ENCODE assay signal across 8 mouse cellular contexts in the genomic region with DNA sequence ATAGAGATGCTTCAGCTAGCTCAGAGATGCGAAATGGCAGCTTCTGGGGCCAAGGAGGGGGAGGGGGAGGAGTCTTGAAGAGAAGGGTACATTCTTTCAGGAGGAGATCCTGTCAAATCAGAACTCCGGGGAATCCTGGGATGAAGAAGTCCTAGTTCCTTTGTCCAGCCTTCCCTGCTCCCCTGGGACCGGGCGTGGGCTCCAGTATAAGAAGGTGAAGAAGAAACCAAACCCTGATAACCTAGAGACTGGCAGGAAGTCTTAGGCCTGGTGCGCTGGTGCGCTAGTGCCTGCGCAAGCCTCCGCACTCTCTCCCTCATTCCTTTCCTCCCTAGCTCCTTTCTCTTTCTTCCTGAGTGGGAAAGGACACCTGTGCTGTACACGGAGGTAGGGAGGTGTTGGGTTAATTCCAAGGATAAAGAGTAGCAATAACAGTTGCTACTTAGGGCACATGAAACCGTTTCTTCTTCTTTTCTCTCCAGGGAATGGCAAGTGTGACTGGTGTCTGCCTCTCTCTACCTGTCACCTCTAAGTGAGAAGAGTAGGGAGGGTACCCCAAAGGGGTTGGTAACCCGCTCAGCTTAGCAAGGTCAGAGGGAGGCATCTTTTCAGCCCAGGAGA. TPM values are rescaled to one million over a fixed set of nuclear protein-coding genes. Genes with fewer than 3 reads are reported as not detected.
DNase-seq lines count a peak whose midpoint lies in the region; ATAC-seq and TF ChIP-seq lines count a peak whose summit lies in the region.

No protein-coding gene starts in this region.

- H3K36me3 ChIP-seq in heart, adult 2 months (ENCODE audit: control insufficient read depth, insufficient read depth, low read length): no peaks in the 10 kb centered on the region
- peaks cover 48% of the 10 kb centered on the region for H3K36me3 ChIP-seq in G1E (replicated peaks)
- H3K36me3 ChIP-seq in heart, embryonic 15.5 days: peaks cover 21% of the 10 kb centered on the region; the same call in 1 of the 2 replicates
- H3K36me3 ChIP-seq in lung, postnatal 0 days (ENCODE audit: insufficient read depth, low read length): peaks cover 8% of the 10 kb centered on the region; the same call in 1 of the 2 replicates

- WGBS in heart, adult 2 months: 43% methylated on average over 11 of the region's 11 CpGs
- 29% methylated on average over 11 of the region's 11 CpGs for whole genome bisulfite sequencing in heart, embryonic 15.5 days
- 22% methylated on average over 11 of the region's 11 CpGs for WGBS in lung, postnatal 0 days

- intact Hi-C loops in heart, adult 2 months (cut with DNase I): no loop called here

- TF ChIP-seq CTCF in heart, adult 2 months (IDR thresholded peaks at IDR 0.05): no peak
- no peak for TF ChIP-seq CTCF in G1E (IDR thresholded peaks at IDR 0.05; ENCODE audit: low read depth, low read length)
- no peak for TF ChIP-seq CTCF in lung, postnatal 0 days (IDR thresholded peaks at IDR 0.05)

- 0 out of 2 replicates have a peak, but pooled peaks have one; percentile 17 for TF ChIP-seq POLR2A in heart, adult 2 months (IDR thresholded peaks at IDR 0.05; ENCODE audit: insufficient read depth, low read depth, low read length)

- H3K79me2 ChIP-seq in heart, adult 2 months (replicated peaks; ENCODE audit: control insufficient read depth, insufficient read depth, low read length): no peaks in the 10 kb centered on the region

- no peaks in the 10 kb centered on the region for H3K9me3 ChIP-seq in G1E (replicated peaks)
- no peaks in the 10 kb centered on the region for H3K9me3 ChIP-seq in heart, embryonic 15.5 days (replicated peaks)
- H3K9me3 ChIP-seq in lung, postnatal 0 days (ENCODE audit: low read length): no peaks in the 10 kb centered on the region

- TF ChIP-seq EP300 in heart, adult 2 months (IDR thresholded peaks at IDR 0.05; ENCODE audit: insufficient read depth, low read depth, low read length): no peak
- no peak for TF ChIP-seq EP300 in lung, postnatal 0 days (IDR thresholded peaks at IDR 0.05)

- peaks cover 1% of the 10 kb centered on the region; the same call in 1 of the 2 replicates for H3K4me1 ChIP-seq in heart, adult 2 months (ENCODE audit: control insufficient read depth, insufficient read depth, low read length)
- peaks cover 39% of the 10 kb centered on the region for H3K4me1 ChIP-seq in G1E (ENCODE audit: insufficient read depth, low read depth, low read length)
- H3K4me1 ChIP-seq in heart, embryonic 15.5 days (replicated peaks): peaks cover 15% of the 10 kb centered on the region
- H3K4me1 ChIP-seq in lung, postnatal 0 days (ENCODE audit: insufficient read depth, low read depth, low read length): peaks cover 6% of the 10 kb centered on the region; the same call in 1 of the 2 replicates

- no peak for ATAC-seq in G1E (ENCODE audit: extremely low read depth, insufficient number of reproducible peaks, low FRiP score, poor library complexity, severe bottlenecking)
- no peak for ATAC-seq in heart, embryonic 15.5 days (replicated peaks; ENCODE audit: insufficient number of reproducible peaks, insufficient read depth, low FRiP score, low read depth)
- ATAC-seq in lung, postnatal 0 days: no peak

- H3K9ac ChIP-seq in heart, adult 2 months (ENCODE audit: low read depth, low read length): peak overlapping the region; percentile 81
- H3K9ac ChIP-seq in heart, embryonic 15.5 days: peak overlapping the region; percentile 87
- H3K9ac ChIP-seq in lung, postnatal 0 days (replicated peaks; ENCODE audit: low read depth): peak overlapping the region; percentile 79

- H3K27me3 ChIP-seq in heart, adult 2 months (ENCODE audit: control insufficient read depth, insufficient read depth, low read length): no peaks in the 10 kb centered on the region
- no peaks in the 10 kb centered on the region for H3K27me3 ChIP-seq in G1E (ENCODE audit: insufficient read depth, low read length)
- H3K27me3 ChIP-seq in heart, embryonic 15.5 days: no peaks in the 10 kb centered on the region
- H3K27me3 ChIP-seq in lung, postnatal 0 days (replicated peaks; ENCODE audit: insufficient read depth, low read length): no peaks in the 10 kb centered on the region

- H3K27ac ChIP-seq in heart, adult 2 months: peak overlapping the region; percentile 95
- H3K27ac ChIP-seq in heart, embryonic 15.5 days: peak overlapping the region; percentile 87
- H3K27ac ChIP-seq in lung, postnatal 0 days (ENCODE audit: low read length): peak overlapping the region; percentile 93; the same call in 1 of the 2 replicates

- H3K4me3 ChIP-seq in heart, adult 2 months: peak overlapping the region; percentile 100
- peak overlapping the region; percentile 91 for H3K4me3 ChIP-seq in G1E (ENCODE audit: low read depth, low read length)
- peak overlapping the region; percentile 80 for H3K4me3 ChIP-seq in heart, embryonic 15.5 days
- peak overlapping the region; percentile 85 for H3K4me3 ChIP-seq in lung, postnatal 0 days (ENCODE audit: low read depth, low read length)

- peak overlapping the region; percentile 93 for H3K4me2 ChIP-seq in heart, embryonic 15.5 days
- peak overlapping the region; percentile 92 for H3K4me2 ChIP-seq in lung, postnatal 0 days (replicated peaks; ENCODE audit: low read depth, low read length)

- peak in 1 of 2 experiments; percentile 31 for DNase-seq in heart, adult 2 months
- DNase-seq in heart, adult 8-10 months (ENCODE audit: low spot score): no peak
- DNase-seq in G1E (ENCODE audit: low spot score): no peak
- no peak for DNase-seq in lung, postnatal 0 days (ENCODE audit: low spot score)
- peak; percentile 48 for DNase-seq in thymus, postnatal 14 days
- DNase-seq in c-Kit-positive CD71-positive TER-119-positive erythroid progenitor cells, embryonic 14.5 days (ENCODE audit: low spot score): no peak
- no peak for DNase-seq in kidney, postnatal 14 days

RNA-seq across cellular contexts. Expression of a gene that starts 1.4 kb away (rescaled TPM):
- 10 to 100 TPM; 16.4 to 17.9 TPM for total RNA-seq in heart, adult 2 months (2021)
- 23.6 and 24.7 TPM in 2 replicates for polyA plus RNA-seq in heart, adult 2 months (2012; rRNA removed)
- total RNA-seq in heart, adult 8-10 months (2022): 10 to 100 TPM; 16.5 to 17.5 (median 17.1) TPM
- total RNA-seq in G1E (2014; fragmentation: Nextera tagmentation) (31.8 and 36.0 TPM in 2 replicates), G1E (2017) (98.1 and 107 TPM in 2 replicates)
- polyA plus RNA-seq in G1E (2012): 72.2 and 80.2 TPM in 2 replicates
- 19.4 and 29.0 TPM in 2 replicates for polyA plus RNA-seq in heart, embryonic 15.5 days (2015; fragmentation: Nextera tagmentation; extraction: Ambion mirVana)
- polyA plus RNA-seq in lung, postnatal 0 days (2015; fragmentation: Nextera tagmentation; extraction: Ambion mirVana): 31.1 and 38.2 TPM in 2 replicates

RNA-seq across cellular contexts. Expression of a gene that starts 23.4 kb away (rescaled TPM):
- 1 to 10 TPM; 7.5 to 7.6 TPM for total RNA-seq in heart, adult 2 months (2021)
- 6.6 and 6.8 TPM in 2 replicates for polyA plus RNA-seq in heart, adult 2 months (2012; rRNA removed)
- 1 to 10 TPM; 5.7 to 9.9 (median 6.8) TPM for total RNA-seq in heart, adult 8-10 months (2022)
- 7.2 and 9.2 TPM in 2 replicates for total RNA-seq in G1E (2014; fragmentation: Nextera tagmentation)
- 12.0 and 13.3 TPM in 2 replicates for total RNA-seq in G1E (2017)
- 21.1 and 21.9 TPM in 2 replicates for polyA plus RNA-seq in G1E (2012)
- polyA plus RNA-seq in heart, embryonic 15.5 days (2015; fragmentation: Nextera tagmentation; extraction: Ambion mirVana): 10.2 and 11.0 TPM in 2 replicates
- 13.6 and 15.3 TPM in 2 replicates for polyA plus RNA-seq in lung, postnatal 0 days (2015; fragmentation: Nextera tagmentation; extraction: Ambion mirVana)

RNA-seq across cellular contexts. Expression of a gene that starts 24.9 kb away (rescaled TPM):
- total RNA-seq in heart, adult 2 months (2021): 1,000 to 10,000 TPM; 1,453 to 1,598 TPM
- 853 and 867 TPM in 2 replicates for polyA plus RNA-seq in heart, adult 2 months (2012; rRNA removed)
- total RNA-seq in heart, adult 8-10 months (2022): 1,000 to 10,000 TPM; 1,313 to 1,574 (median 1,476) TPM
- total RNA-seq in G1E (2014; fragmentation: Nextera tagmentation): 2,429 and 2,736 TPM in 2 replicates
- total RNA-seq in G1E (2017): 5,596 and 6,924 TPM in 2 replicates
- polyA plus RNA-seq in G1E (2012): 10,155 and 11,415 TPM in 2 replicates
- 2,261 and 2,363 TPM in 2 replicates for polyA plus RNA-seq in heart, embryonic 15.5 days (2015; fragmentation: Nextera tagmentation; extraction: Ambion mirVana)
- polyA plus RNA-seq in lung, postnatal 0 days (2015; fragmentation: Nextera tagmentation; extraction: Ambion mirVana): 2,921 and 3,267 TPM in 2 replicates

RNA-seq across cellular contexts. Expression of a gene that starts 25.7 kb away (rescaled TPM):
- 1 to 10 TPM; 3.5 to 3.8 TPM for total RNA-seq in heart, adult 2 months (2021)
- polyA plus RNA-seq in heart, adult 2 months (2012; rRNA removed): 2.9 and 4.1 TPM in 2 replicates
- 1 to 10 TPM; 3.2 to 4.1 (median 3.4) TPM for total RNA-seq in heart, adult 8-10 months (2022)
- total RNA-seq in G1E (2014; fragmentation: Nextera tagmentation): 11.4 and 13.1 TPM in 2 replicates
- 1.7 and 2.0 TPM in 2 replicates for total RNA-seq in G1E (2017)
- polyA plus RNA-seq in G1E (2012): 14.7 and 17.4 TPM in 2 replicates
- polyA plus RNA-seq in heart, embryonic 15.5 days (2015; fragmentation: Nextera tagmentation; extraction: Ambion mirVana): 4.3 and 4.6 TPM in 2 replicates
- 5.5 and 5.9 TPM in 2 replicates for polyA plus RNA-seq in lung, postnatal 0 days (2015; fragmentation: Nextera tagmentation; extraction: Ambion mirVana)

RNA-seq across cellular contexts. Expression of a gene that starts 30.3 kb away (rescaled TPM):
- 100 to 1,000 TPM; 242 to 302 TPM for total RNA-seq in heart, adult 2 months (2021)
- 379 and 468 TPM in 2 replicates for polyA plus RNA-seq in heart, adult 2 months (2012; rRNA removed)
- 100 to 1,000 TPM; 202 to 251 (median 236) TPM for total RNA-seq in heart, adult 8-10 months (2022)
- total RNA-seq in G1E (2014; fragmentation: Nextera tagmentation) (207 and 266 TPM in 2 replicates), G1E (2017) (1,414 and 1,457 TPM in 2 replicates)
- 273 and 359 TPM in 2 replicates for polyA plus RNA-seq in G1E (2012)
- 1,051 and 1,154 TPM in 2 replicates for polyA plus RNA-seq in heart, embryonic 15.5 days (2015; fragmentation: Nextera tagmentation; extraction: Ambion mirVana)
- polyA plus RNA-seq in lung, postnatal 0 days (2015; fragmentation: Nextera tagmentation; extraction: Ambion mirVana): 1,888 and 2,049 TPM in 2 replicates
